Mouse (Mus musculus) ovary, postnatal 10 days (tissue): ENCODE data around the gene Fam186a.
A peak's percentile ranks its signal among the peaks of the same experiment; 100 is the strongest.
"Not testable (repeated sequence)": the region's sequence is repeated elsewhere in the genome, so short reads cannot be mapped to it uniquely, and the experiment has no call there.

Source experiments
- DNase-seq: peaks from one replicate; pipeline ENCODE4 v3.0.0; 2022; ENCODE audit warnings: low spot score

Fam186a gene

GRCm38 (mm10) chr15:99966961-99967360 lies at the start of gene Fam186a:
Fam186a (minus strand) TSS chr15:99967061.
- DNase-seq, result no peak

- DNase-seq, result no peak
These were observed 39.3 kb upstream of the Fam186a start for GRCm38 (mm10) chr15:100006180-100006579.

DNA sequence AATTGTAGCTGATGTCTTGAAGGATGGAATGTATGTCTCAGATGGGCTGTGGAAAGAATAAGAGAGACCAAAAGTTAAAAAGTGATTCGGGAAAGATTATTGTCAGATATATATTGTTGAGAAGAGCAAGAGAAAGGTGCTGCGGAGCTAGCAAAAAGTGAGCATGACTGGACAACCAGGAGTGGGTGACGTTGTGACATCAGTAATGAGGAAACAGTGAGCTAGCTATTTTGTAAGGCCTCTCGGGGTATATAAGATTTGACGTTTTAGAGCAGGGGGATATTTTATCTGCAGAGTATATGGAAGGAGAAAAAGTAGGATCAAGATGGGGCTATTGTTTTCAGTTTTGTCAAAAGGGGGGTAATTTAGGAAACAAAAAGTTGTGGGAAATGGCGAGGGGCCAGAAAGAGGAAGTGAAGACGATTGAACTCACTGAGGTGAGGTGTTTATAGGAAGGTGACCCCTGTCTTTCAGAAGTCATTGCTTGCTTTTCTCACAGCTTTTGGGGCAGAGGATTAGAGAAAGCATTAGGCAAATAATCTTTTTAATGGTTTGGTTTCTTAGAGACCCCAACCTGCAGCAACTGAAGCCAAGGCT lies 37.9 kb upstream of the Fam186a start:
- no peak for DNase-seq

DNA sequence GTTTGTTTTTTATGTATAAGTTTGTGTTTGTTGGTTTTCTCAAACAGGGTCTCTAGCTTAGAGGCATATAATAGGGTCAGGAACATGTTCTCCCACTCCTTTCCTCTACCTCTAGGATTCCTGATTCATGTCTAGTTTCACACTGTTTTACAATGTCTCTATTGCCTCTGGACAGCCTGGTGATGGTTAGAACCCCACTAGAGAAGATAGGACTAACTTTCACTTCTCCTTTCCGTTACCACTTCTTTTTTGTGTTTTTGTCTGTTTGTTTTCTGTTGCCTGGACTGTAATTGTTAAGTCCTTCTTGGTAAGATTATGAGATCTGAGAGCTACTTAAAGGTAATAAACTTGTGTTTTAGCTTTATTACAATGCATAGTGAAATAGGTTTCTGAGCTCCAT lies 32.5 kb upstream of the Fam186a start:
- no peak for DNase-seq

DNA sequence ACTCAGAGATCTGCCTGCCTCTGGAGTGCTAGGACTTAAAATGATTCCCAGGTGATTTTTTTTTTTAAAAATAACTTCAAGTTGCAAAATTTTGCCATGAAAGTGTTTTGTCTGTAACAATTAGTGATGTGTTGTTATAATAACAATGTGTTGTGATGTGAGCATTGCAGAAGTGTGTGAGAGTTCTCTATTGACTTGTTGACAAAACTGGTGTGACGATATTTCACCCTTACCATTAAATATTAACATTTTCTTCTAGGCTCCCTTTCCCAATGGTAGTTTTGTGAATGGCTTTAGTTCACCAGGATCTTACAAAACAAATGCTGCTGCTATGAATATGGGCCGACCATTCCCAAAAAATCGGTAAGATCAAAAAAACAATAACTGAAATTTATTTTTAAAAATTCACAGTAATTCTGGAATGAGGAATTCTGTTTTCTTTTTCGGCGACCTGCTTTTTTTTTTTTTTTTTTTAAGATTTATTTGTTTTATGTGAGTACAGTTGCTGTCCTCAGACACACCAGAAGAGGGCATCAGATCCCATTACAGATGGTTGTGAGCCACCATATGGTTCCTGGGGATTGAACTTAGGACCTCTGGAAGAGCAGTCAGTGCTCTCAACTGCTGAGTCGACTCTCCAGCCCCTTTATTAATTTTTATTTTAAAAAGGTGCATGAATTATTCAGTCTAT lies 30.4 kb upstream of the Fam186a start:
- DNase-seq, result no peak

- DNase-seq, result no peak
These were observed 26.2 kb upstream of the Fam186a start for GRCm38 (mm10) chr15:99993100-99993499.

GRCm38 (mm10) chr15:99979715-99980114 lies 12.9 kb upstream of the Fam186a start:
- DNase-seq, result no peak

DNA sequence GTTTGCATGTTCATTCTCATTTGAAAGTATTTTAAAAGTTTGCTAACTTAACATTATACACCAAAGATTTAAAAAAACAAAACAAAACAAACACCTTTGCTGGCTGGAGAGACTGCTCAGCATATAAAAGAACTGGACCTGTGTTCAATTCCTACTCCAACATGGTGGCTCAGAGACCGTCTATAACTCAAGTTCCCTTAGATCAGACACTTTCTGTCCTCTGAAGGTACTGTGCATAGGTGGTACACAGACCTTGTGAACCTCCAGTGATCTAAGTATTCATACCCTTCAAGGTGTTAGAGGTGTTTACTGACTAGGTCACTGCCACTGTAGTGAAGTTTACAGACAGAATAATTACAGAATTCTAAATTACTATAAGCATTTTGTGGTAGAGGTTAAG lies 12.4 kb upstream of the Fam186a start:
- DNase-seq, result no peak

DNA sequence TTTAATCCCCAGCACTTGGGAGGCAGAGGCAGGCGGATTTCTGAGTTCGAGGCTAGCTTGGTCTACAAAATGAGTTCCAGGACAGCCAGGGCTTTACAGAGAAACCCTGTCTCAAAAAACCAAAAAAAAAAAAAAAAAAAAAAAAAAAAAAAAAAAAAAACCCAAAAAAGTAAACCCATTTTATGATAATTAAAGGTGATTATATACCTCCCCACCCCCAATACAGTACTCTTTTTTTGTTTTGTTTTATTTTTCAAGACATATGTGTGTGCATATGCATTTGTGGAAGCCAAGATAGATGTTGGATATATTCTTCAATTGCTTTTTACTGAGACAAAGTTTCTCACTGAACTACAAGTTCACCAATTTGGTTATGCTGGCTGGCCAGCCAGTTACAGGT lies 9.3 kb upstream of the Fam186a start:
- DNase-seq, result not testable (repeated sequence)

- DNase-seq, result no peak
These were observed 7.8 kb upstream of the Fam186a start for GRCm38 (mm10) chr15:99974476-99975220.

GRCm38 (mm10) chr15:99972989-99973911 lies 6.4 kb upstream of the Fam186a start:
- peak; percentile 10 for DNase-seq

GRCm38 (mm10) chr15:99972361-99972988 lies 5.6 kb upstream of the Fam186a start:
- DNase-seq, result peak; percentile 94

GRCm38 (mm10) chr15:99970606-99971005 lies 3.7 kb upstream of the Fam186a start:
- no peak for DNase-seq

- DNase-seq, result not testable (repeated sequence)
These were observed 2.9 kb upstream of the Fam186a start, which contains the start of gene Larp4 for GRCm38 (mm10) chr15:99969765-99970164. Larp4 (plus strand) TSS chr15:99970065.

- no peak for DNase-seq
These were observed 1.6 kb downstream of the Fam186a start for GRCm38 (mm10) chr15:99965103-99965775.

- no peak for DNase-seq
These were observed 11.5 kb downstream of the Fam186a start for GRCm38 (mm10) chr15:99955324-99955723.

DNA sequence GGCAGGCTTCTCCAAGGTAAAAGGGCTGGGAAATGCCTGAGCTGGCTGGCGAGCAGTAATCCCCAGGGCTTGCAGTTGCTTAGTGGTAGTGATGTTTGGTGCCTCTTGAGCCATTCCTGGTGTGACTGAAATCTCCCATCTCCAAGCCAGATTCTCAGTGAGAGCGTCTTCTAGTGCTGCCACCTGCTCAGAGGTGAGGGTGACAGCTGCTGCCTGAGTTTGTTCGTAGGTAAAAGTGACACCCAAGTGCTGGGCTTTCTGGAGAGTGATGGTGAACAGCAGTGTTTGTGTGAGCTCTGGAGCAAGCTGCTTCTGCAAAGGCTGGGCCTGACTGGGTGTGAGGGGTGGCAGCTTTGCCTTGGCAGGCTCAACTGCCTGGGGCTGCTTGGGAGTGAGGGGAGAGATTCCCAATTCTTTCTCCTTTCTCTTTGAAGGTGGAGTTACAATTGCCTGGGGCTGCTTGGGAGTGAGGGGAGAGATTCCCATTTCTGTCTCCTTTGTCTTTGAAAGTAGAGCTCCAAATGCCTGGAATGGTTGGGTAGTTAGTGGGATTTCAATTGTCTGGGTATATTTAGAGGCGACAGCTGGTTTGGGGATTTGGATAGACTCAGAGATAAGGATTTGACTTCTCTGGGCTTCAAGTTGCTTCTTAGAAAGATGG lies 25.8 kb downstream of the Fam186a start:
- DNase-seq, result no peak

DNA sequence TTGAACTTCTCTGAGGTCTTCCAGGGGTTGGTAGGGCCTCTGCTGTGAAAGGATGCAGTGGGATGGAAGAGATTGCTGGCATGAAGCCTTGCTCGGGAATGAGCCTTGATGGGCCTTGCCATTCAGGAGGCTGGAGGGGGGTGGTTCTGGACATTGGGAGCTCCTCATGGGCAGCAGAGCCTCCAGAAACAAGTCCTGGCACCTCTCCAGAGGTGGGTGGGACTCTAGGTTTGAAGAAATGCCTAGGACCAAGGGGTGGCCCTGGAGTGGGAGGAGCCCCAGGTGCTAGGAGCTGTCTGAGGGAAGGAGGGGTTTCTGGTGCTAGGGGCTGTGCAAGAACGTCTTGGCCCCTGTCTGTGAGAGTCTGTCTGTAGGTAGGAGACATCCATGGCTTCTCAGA lies 26.4 kb downstream of the Fam186a start:
- no peak for DNase-seq

- DNase-seq, result no peak
These were observed 29.0 kb downstream of the Fam186a start for GRCm38 (mm10) chr15:99937841-99938240.

DNA sequence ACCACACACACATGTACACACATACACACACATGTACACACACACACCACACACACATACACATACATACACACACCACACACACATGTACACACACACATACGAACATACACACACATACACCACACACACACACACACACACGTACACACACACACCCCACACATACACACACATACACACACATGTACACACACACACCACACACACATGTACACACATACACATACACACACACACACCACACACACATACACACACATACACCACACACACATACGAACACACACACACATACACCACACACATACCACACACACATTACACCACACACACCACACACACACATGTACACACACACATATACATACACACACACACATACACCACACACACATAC lies 30.2 kb downstream of the Fam186a start:
- DNase-seq, result no peak
